Mouse (Mus musculus) ovary, postnatal 10 days (tissue): ENCODE data around the gene Olfr1241.

Experiments used
- DNase-seq: peaks from one replicate; pipeline ENCODE4 v3.0.0; 2022; ENCODE audit warnings: low spot score

The Olfr1241 gene

DNA sequence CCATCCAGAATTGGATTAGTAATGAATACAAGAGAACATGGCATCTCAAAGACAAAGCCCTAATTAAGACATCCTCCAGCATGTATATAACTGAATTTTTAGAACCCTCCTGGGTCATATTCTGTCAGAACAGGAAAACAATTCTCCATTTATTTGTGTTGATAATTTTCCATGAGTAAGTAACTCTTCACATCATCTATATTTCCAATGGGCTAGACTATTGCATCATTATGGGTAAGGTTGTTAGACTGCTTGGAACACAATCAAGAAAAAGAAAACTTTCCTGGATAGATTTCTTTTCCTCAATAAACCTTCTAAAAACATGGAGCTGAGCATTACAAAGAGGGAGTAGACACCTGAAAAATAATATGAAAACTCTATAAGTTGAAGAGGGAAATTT is at the start of gene Olfr1241:
Gene Olfr1241 (minus strand): TSS at position 101 of the 400 bp plus-strand sequence.
- DNase-seq: no peak

DNA sequence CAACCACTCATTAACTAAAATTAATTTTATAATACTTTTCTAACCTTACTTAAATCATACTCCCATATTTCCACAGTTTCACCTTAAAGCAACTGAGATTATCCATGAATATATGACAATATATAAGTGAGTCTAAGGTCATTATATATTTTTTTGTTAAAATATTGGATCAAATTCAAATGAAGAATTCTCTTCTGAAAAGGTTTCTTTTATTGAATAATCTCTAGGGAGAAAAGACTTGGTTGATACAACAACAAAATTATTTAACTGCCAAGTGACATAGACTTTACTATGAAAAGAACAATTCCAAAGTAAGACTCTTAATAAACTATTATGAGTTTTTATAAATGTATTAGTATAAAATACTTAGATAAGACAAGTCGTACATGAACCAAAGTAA is 44.5 kb upstream of the Olfr1241 start, which contains the start of gene Olfr1243:
Gene Olfr1243 (minus strand): TSS at position 101 of the 400 bp plus-strand sequence.
- DNase-seq: no peak

DNA sequence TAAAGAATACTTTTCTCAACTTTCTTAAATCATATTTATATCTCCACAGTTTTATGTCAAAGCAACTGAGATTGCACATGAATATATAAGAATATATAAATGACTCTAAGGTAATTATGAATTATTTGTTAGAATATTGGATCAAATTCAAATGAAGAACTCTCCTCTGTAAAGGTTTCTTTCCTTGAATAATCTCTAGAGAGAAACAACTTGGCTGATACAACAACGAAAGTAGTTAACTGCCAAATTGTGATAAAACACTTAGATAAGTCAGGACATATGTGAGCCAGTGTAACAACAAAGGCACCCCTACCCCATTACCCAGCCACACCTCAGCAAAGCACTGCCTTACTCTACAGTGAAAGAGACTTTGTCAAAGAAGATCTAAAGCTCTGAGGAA is 11.3 kb upstream of the Olfr1241 start, which contains the start of gene Olfr1242:
Gene Olfr1242 (minus strand): TSS at position 101 of the 400 bp plus-strand sequence.
- no peak for DNase-seq

DNA sequence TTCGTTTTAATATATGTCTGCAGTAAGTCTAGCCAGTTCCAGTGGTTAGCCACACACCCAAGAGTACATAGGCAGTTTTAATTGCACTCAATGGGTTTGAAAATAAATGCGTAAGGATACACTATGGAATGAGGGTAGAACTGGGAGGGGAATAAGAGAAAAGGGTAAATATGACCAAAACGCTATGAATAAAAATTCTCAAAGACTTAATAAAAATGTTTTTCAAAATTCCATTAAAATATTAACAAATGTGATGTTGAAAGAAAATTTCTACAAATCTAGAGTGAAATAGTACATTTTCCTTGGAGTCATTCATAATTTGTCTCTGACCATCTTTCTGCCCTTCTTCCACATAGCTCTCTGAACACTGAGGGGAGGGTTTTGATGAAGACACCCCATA is 44.0 kb downstream of the Olfr1241 start, which contains the start of gene Olfr1240:
Gene Olfr1240 (minus strand): TSS at position 101 of the 400 bp plus-strand sequence.
- DNase-seq: no peak
